Mouse (Mus musculus) hindbrain, embryonic 11.5 days (tissue): ENCODE measurements around the gene Gucd1. TPM values are rescaled to one million over a fixed set of nuclear protein-coding genes. Genes with fewer than 3 reads are reported as not detected.
A peak's percentile ranks its signal among the peaks of the same experiment; 100 is the strongest.

Source experiments
- ATAC-seq: fragments of 200-750 bp; cut with Nextera tagmentation; 2 replicates; pipeline ENCODE4 v1.8.0; 2017; ENCODE audit warnings: mild to moderate bottlenecking, moderate TSS enrichment, moderate library complexity; ENCODE audit not compliant: low FRiP score
- DNase-seq: peaks from one replicate; pipeline ENCODE4 v3.0.0-alpha.2; 2015; ENCODE audit warnings: low spot score
- H3K27ac ChIP-seq: fragments of 300-500 bp; sonication (generic); 2 replicates; pipeline ENCODE4 v1.5.1; 2014; ENCODE audit warnings: mild to moderate bottlenecking, low read depth, low read length
- H3K27me3 ChIP-seq: fragments of 300-500 bp; sonication (generic); 2 replicates; pipeline ENCODE4 v1.6.1; 2014; ENCODE audit warnings: mild to moderate bottlenecking, low read length, moderate library complexity, mixed read lengths; ENCODE audit not compliant: control insufficient read depth, insufficient read depth
- H3K36me3 ChIP-seq: fragments of 300-500 bp; sonication (generic); 2 replicates; pipeline ENCODE4 v1.6.1; 2014; ENCODE audit warnings: mild to moderate bottlenecking, low read length, moderate library complexity, mixed read lengths; ENCODE audit not compliant: control insufficient read depth, insufficient read depth
- H3K4me1 ChIP-seq: fragments of 300-500 bp; sonication (generic); replicated peaks from 2 replicates; pipeline ENCODE4 v1.6.1; 2014; ENCODE audit warnings: low read length, mixed read lengths; ENCODE audit not compliant: control insufficient read depth, insufficient read depth
- H3K4me2 ChIP-seq: fragments of 300-500 bp; sonication (generic); replicated peaks from 2 replicates; pipeline ENCODE4 v1.6.1; 2014; ENCODE audit warnings: mild to moderate bottlenecking, low read depth, low read length
- H3K4me3 ChIP-seq: fragments of 300-500 bp; sonication (generic); 2 replicates; pipeline ENCODE4 v1.5.1; 2014; ENCODE audit warnings: low read depth, low read length
- H3K9ac ChIP-seq: fragments of 300-500 bp; sonication (generic); 2 replicates; pipeline ENCODE4 v1.6.1; 2014; ENCODE audit warnings: low read depth, low read length
- H3K9me3 ChIP-seq: fragments of 300-500 bp; sonication (generic); 2 replicates; pipeline ENCODE4 v1.6.1; 2016; ENCODE audit warnings: low read length; ENCODE audit not compliant: control insufficient read depth
- WGBS: fragments of 180-500 bp; shearing (Covaris S2); extraction: QIAGEN DNeasy Blood & Tissue Kit; methylation state at CpG from one replicate; pipeline ENCODE4 v1.1.7; 2014; 5-methylcytosine and 5-hydroxymethylcytosine counted together
- polyA plus RNA-seq: library from polyadenylated mRNA; unstranded; fragments of >200 nt; fragmentation: Nextera tagmentation; extraction: Ambion mirVana; gene quantifications from 2 replicates; pipeline ENCODE4 v1.2.1, GENCODE M21; 2014

Gucd1 gene
- polyA plus RNA-seq, 1 experiment from 2014 or later, result 26.7 TPM

DNA sequence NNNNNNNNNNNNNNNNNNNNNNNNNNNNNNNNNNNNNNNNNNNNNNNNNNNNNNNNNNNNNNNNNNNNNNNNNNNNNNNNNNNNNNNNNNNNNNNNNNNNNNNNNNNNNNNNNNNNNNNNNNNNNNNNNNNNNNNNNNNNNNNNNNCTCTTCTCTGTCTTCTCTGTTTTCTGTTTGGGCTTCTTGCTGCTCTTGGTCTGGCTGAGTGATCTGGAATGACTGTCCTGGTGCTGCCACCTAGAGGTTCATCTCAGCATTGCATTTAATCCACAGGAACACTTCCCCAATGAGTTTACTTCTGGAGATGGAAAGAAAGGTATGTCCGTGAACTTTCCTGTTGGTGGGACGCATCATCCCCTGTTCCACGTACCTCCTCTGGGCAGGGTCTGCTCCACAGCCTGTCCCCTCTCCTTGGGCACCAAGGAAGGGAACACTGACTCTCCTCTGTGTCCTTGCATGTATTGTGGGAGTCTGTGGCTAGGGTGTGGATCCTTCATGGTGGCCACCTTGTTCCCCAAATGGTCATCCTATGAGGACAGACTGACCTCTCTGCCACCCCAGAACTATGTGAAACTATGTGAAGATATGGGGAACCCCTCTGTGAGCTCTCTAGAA is 81.1 kb downstream of the Gucd1 start:
- Histone ChIP-seq H3K27ac (no peak overlapping the region), H3K4me1 (no peaks in the 10 kb centered on the region), H3K27me3 (no peaks in the 10 kb centered on the region), H3K36me3 (no peaks in the 10 kb centered on the region), H3K9ac (no peak overlapping the region), H3K4me2 (no peak overlapping the region), H3K9me3 (no peaks in the 10 kb centered on the region), H3K4me3 (no peak overlapping the region)
- WGBS, result 15% methylated on average over 3 of the region's 3 CpGs
- ATAC-seq, result peak; percentile 48; the same call in 1 of the 2 replicates
- DNase-seq, result peak; percentile 89

DNA sequence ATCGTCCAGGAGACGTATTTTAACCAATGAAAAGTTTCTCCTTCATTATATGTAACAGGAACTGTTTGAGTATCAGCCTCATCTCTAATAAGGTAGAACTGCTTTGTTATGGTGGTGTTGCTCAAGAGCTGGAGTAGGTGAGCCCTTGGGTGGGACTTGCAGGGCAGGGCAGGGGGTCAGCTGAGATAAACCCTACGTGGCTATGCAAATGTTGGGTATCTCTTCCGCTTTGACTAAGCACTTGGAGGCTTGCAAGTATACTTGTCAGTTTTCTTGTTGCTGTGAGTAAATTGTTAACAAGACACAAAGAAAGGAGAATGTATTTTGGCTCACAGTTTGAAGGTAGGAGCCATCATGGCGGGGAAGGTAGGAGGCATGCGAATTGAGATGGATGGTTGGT is 87.1 kb downstream of the Gucd1 start:
- H3K27ac ChIP-seq, result no peak overlapping the region
- H3K4me2 ChIP-seq, result no peak overlapping the region
- H3K36me3 ChIP-seq, result no peaks in the 10 kb centered on the region
- H3K9ac ChIP-seq, result no peak overlapping the region
- DNase-seq, result no peak
- H3K4me3 ChIP-seq, result no peak overlapping the region
- no peaks in the 10 kb centered on the region for H3K4me1 ChIP-seq
- no peak for ATAC-seq
- no peaks in the 10 kb centered on the region for H3K9me3 ChIP-seq
- WGBS, result 94% methylated on average over 6 of the region's 6 CpGs
- H3K27me3 ChIP-seq, result no peaks in the 10 kb centered on the region

DNA sequence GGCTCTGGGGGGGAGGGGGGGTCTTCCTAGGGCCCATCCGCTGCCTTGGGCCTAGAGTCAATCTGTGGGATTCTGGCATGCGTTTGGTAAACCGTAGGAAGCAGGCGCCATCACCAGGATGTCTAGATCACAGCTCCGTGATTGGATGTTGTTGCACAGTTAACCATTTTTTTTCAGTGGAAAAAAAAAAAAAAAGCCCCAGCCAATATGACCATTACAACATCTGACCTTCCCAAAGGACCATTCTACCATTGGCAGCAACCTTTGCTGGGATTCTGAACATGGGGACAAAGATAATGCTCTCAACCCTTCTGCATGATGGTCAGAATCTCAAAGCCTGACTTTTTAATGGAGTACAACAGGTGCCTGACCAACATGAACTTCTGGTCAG is 87.6 kb downstream of the Gucd1 start:
- H3K27me3 ChIP-seq, result no peaks in the 10 kb centered on the region
- H3K27ac ChIP-seq, result no peak overlapping the region
- ATAC-seq (no peak), DNase-seq (no peak)
- 89% methylated on average over 5 of the region's 5 CpGs for WGBS
- no peaks in the 10 kb centered on the region for H3K36me3 ChIP-seq
- H3K4me1 ChIP-seq, result no peaks in the 10 kb centered on the region
- H3K4me3 ChIP-seq, result no peak overlapping the region
- no peak overlapping the region for H3K4me2 ChIP-seq
- no peaks in the 10 kb centered on the region for H3K9me3 ChIP-seq
- H3K9ac ChIP-seq, result no peak overlapping the region

DNA sequence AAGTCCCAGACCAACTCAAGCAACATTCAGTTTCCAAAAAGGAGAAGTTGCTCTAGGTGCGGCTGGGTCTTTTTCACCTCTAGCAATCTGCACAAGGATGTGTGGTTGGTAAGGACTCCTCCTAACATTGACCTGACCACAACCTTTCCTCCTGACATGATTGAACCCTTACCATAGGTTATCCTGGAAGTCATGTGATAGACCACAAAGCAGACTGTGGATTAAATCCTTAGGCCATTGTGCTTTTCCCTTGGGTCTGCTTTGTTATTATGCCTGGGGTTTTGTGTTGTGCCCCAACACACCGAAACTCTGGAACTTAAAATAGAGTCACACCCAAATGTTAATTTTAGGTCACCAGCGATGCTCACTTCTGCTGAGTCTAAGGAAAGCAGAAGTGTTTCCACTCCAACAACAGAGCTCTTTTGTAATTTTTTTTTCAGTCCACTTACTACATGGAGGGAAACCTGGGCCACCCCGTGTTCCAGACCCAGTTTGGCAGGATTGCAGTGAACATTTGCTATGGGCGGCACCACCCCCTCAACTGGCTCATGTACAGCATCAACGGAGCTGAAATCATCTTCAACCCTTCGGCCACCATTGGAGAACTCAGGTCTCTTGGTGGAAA is 88.1 kb downstream of the Gucd1 start:
- DNase-seq (no peak), ATAC-seq (no peak)
- no peaks in the 10 kb centered on the region for H3K36me3 ChIP-seq
- H3K4me2 ChIP-seq, result no peak overlapping the region
- H3K27me3 ChIP-seq, result no peaks in the 10 kb centered on the region
- 93% methylated on average over 7 of the region's 7 CpGs for WGBS
- H3K9me3 ChIP-seq, result no peaks in the 10 kb centered on the region
- H3K4me1 ChIP-seq, result no peaks in the 10 kb centered on the region
- no peak overlapping the region for H3K27ac ChIP-seq
- H3K4me3 ChIP-seq, result no peak overlapping the region
- no peak overlapping the region for H3K9ac ChIP-seq

DNA sequence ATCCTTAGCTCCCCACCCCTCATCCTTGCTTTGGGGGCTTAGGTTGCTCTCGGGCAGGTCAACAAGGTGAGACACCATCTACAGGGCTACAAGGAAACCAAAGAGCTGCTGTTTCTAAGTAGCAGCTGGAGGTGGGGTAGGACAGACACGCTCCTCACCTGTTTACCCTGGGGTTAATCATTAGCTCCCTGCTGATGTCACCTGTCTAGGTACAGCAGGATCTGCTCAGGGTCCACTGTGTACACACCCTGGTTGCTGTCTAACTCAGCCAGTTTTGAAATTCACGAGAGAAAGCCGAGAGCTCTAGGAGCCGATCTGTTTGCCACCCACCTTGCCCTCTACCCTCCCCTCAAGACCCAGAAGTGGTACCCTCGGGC is 88.8 kb downstream of the Gucd1 start:
- H3K9me3 ChIP-seq, result no peaks in the 10 kb centered on the region
- H3K27ac ChIP-seq, result no peak overlapping the region
- H3K36me3 ChIP-seq, result no peaks in the 10 kb centered on the region
- ATAC-seq, result no peak
- DNase-seq, result no peak
- H3K4me3 ChIP-seq, result no peak overlapping the region
- no peak overlapping the region for H3K4me2 ChIP-seq
- no peak overlapping the region for H3K9ac ChIP-seq
- H3K4me1 ChIP-seq, result no peaks in the 10 kb centered on the region
- no peaks in the 10 kb centered on the region for H3K27me3 ChIP-seq
- 91% methylated on average over 6 of the region's 6 CpGs for WGBS

DNA sequence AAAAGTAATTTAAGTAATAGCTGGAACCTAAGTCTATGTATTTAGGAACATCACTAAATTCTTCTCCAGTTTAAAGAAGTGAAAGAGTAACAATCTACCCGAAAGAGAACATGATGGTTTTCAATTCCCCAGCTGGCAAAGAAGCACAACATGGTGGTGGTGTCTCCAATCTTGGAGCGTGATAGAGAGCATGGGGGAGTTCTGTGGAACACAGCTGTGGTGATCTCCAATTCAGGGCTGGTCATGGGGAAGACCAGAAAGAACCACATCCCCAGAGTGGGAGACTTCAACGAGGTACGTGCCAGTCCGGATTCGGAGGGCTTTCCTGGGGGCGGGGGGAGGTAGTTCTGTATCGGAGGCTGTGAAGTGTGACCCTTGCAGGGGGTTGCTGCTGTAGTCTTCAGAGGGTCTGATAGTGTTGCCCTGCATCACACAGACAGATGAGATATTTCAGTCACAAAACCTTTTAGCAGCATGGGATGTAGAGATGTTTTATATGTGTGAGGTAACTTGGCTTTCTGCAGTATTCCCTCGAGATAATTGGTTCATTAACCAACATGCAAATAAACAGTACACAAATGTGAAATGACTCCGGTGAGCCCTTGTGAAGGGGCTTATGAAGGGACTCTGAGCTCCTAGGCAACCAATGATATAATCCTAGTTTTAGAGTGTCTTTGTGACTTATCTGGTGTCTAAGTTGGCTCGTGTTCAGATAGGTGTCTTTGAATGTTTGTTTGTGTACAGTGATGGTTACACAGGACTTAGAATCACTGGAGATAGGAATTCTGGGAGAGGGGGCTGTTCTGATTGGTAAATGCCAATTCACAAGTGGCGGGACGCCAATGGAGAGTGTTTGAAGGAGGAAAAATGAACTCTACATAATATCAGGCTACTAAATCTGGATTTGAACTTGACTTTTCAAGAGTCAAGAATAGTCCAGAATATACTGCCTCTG is 89.4 kb downstream of the Gucd1 start:
- DNase-seq (no peak), ATAC-seq (no peak)
- H3K4me2 ChIP-seq, result no peak overlapping the region
- no peak overlapping the region for H3K9ac ChIP-seq
- no peak overlapping the region for H3K27ac ChIP-seq
- 92% methylated on average over 13 of the region's 13 CpGs for WGBS
- H3K27me3 ChIP-seq, result no peaks in the 10 kb centered on the region
- no peaks in the 10 kb centered on the region for H3K36me3 ChIP-seq
- no peak overlapping the region for H3K4me3 ChIP-seq
- no peaks in the 10 kb centered on the region for H3K4me1 ChIP-seq
- no peaks in the 10 kb centered on the region for H3K9me3 ChIP-seq

DNA sequence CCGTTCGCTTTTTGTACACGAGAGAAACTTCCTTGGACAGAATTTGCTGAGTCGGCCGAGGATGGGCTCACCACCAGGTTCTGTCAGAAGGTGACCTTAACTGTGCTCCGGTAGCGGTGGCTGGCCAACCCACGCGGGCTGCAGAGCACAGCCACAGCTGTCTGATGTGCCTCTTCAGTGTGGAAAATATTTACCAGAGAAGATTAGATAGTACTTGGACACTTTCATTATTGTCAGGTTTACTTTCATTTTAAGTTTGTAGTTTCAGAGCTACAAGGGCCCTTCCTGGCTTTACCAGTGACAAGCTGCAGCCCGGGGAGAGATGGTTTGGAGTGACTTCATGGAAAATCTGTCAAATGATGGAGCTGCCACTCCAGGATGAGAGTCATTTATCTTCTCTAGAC is 93.3 kb downstream of the Gucd1 start:
- no peak overlapping the region for H3K4me2 ChIP-seq
- H3K4me1 ChIP-seq, result no peaks in the 10 kb centered on the region
- ATAC-seq, result no peak
- no peak overlapping the region for H3K4me3 ChIP-seq
- no peaks in the 10 kb centered on the region for H3K9me3 ChIP-seq
- no peaks in the 10 kb centered on the region for H3K36me3 ChIP-seq
- no peaks in the 10 kb centered on the region for H3K27me3 ChIP-seq
- H3K9ac ChIP-seq, result no peak overlapping the region
- H3K27ac ChIP-seq, result no peak overlapping the region
- 92% methylated on average over 10 of the region's 10 CpGs for WGBS
- DNase-seq, result no peak

DNA sequence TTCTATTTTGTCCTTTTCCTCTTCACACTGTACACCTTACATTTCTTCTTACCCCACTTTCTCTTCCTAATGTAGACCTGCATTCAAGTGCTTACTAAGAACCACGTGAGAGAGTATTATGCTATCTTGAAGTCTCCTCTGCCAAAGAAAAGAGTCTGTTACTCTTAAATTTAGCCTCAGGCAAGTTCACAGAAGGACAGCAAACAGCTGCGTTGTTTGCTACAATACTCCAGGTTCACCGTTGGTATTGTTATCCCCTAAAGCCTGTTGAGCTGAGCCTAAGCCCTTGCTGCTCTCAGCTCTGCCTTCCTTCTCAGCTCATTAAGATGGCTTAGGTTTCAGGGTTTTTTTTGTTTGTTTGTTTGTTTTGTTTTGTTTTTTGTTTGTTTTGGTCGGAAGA is 99.0 kb downstream of the Gucd1 start:
- DNase-seq (no peak), ATAC-seq (no peak)
- WGBS, result 74% methylated on average over 4 of the region's 4 CpGs
- no peak overlapping the region for H3K4me2 ChIP-seq
- no peak overlapping the region for H3K4me3 ChIP-seq
- no peak overlapping the region for H3K9ac ChIP-seq
- no peaks in the 10 kb centered on the region for H3K36me3 ChIP-seq
- no peaks in the 10 kb centered on the region for H3K4me1 ChIP-seq
- H3K27ac ChIP-seq, result no peak overlapping the region
- no peaks in the 10 kb centered on the region for H3K9me3 ChIP-seq
- H3K27me3 ChIP-seq, result no peaks in the 10 kb centered on the region
